Mouse (Mus musculus): Measurements from ENCODE around the gene Strap. TPM values are rescaled to one million over a fixed set of nuclear protein-coding genes. Genes with fewer than 3 reads are reported as not detected.
"Not testable (repeated sequence)": the region's sequence is repeated elsewhere in the genome, so short reads cannot be mapped to it uniquely, and the experiment has no call there.

Strap gene
- polyA plus RNA-seq, 1 experiment = 124 TPM

DNA sequence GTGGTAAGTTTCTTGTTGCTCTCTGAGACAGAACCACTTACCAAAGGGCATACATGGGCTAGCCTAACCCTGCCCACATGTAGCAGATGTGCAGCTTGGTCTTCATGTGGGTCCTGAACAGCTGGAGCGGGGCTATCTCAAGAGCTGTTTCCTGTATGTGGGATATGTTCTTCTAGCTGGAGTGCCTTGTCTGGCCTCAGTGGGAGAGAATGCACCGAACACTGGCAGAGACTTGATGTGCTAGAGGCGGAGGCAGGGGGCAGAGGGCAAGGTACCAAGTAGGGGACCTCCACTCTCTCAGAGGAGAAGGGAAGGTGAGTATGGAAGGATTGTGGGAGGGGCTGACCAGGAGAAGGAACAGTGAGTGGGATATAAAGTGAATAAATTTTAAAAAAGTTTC, 32.7 kb upstream of the Strap start:
- H3K27ac ChIP-seq (ENCODE audit: insufficient read depth, low read length) = no peak overlapping the region
- TF ChIP-seq CTCF (IDR thresholded peaks at IDR 0.05; ENCODE audit: borderline replicate concordance, insufficient read depth, low read length) (no peak), POLR2A (IDR thresholded peaks at IDR 0.05; ENCODE audit: low read depth, low read length) (no peak)
- H3K4me1 ChIP-seq (ENCODE audit: control insufficient read depth, insufficient read depth, low read length) = 0 out of 2 replicates have a peak, but pooled peaks cover 2% of the 10 kb centered on the region
- no peak overlapping the region for H3K4me3 ChIP-seq (ENCODE audit: insufficient read depth, low read length)

DNA sequence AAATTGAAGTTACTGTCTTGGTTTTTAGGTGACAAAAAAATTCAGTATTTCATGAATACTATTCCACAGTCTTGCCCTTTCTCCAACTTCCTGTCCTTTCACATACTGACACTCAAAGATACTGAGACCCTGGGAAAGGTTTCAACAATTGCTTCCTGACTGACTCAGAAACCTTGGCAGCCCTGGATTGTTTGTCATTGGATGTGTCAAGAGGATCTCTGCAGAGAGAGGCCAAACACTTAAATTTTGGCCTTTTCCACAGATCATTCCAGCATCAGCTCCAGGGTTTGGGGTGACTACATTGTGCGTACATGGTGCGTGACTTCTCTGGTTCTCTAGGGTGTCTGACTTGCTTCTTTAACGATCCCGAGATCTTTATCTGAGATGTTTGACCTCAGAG, 32.0 kb upstream of the Strap start:
- Histone ChIP-seq H3K4me3 (ENCODE audit: insufficient read depth, low read length) (no peak overlapping the region), H3K4me1 (ENCODE audit: control insufficient read depth, insufficient read depth, low read length) (0 out of 2 replicates have a peak, but pooled peaks cover 2% of the 10 kb centered on the region), H3K27ac (ENCODE audit: insufficient read depth, low read length) (no peak overlapping the region)
- TF ChIP-seq CTCF (IDR thresholded peaks at IDR 0.05; ENCODE audit: borderline replicate concordance, insufficient read depth, low read length) (no peak), POLR2A (IDR thresholded peaks at IDR 0.05; ENCODE audit: low read depth, low read length) (no peak)

DNA sequence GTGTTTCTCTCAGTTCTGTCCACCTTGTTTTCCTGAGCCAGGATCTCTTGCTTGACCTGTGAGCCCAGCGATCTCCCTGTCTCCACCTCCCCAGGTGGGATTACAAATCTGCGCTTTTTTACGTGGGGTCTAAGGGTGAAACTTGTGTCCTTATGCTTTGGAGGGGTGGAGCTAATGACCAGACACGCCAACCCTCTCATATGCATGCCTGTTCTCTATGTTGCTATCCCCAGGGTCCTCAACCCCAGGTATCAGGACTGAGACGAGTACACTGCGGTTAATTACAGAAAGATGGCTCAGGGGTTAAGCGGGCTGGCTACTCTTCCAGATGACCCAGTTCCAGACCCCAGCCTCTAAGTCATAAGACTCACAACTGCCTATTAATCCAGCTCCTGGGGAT, 31.4 kb upstream of the Strap start:
- Histone ChIP-seq H3K4me3 (ENCODE audit: insufficient read depth, low read length) (no peak overlapping the region), H3K4me1 (ENCODE audit: control insufficient read depth, insufficient read depth, low read length) (0 out of 2 replicates have a peak, but pooled peaks cover 2% of the 10 kb centered on the region), H3K27ac (ENCODE audit: insufficient read depth, low read length) (no peak overlapping the region)
- TF ChIP-seq CTCF (IDR thresholded peaks at IDR 0.05; ENCODE audit: borderline replicate concordance, insufficient read depth, low read length) = no peak
- TF ChIP-seq POLR2A (IDR thresholded peaks at IDR 0.05; ENCODE audit: low read depth, low read length) = no peak

DNA sequence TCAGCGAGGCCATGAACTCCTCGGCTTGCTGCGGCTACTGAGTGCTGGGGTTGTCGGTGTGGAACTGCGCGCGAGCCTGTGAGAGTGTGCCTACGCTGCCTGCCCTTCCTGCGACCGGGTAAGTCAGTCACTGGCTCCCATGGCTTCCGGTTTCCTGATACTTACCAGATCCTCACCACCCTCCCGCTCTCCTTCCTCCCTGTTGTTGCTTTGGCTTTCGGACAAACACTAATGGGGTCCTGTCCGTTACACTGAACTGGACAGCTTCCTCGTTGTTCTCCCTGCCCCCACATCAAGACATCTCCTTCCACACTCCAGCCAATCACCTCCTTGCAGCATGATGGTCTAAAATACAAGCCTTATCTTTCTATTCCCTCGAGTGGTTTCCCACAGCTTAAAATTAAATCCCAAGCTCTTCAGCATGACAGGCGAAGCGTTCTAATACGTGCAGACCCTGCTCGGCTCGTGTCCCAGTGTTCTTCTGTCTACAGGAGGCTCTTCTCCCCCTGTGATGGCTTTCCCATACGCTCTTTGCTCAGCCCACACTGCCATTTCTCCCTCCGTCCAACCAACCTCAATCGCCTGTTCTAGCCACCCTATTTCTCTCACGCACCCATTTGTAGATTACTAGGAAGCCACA, 30.5 kb upstream of the Strap start:
- 0 out of 2 replicates have a peak, but pooled peaks cover 2% of the 10 kb centered on the region for H3K4me1 ChIP-seq (ENCODE audit: control insufficient read depth, insufficient read depth, low read length)
- H3K4me3 ChIP-seq (ENCODE audit: insufficient read depth, low read length) = no peak overlapping the region
- TF ChIP-seq POLR2A (IDR thresholded peaks at IDR 0.05; ENCODE audit: low read depth, low read length) = no peak
- TF ChIP-seq CTCF (IDR thresholded peaks at IDR 0.05; ENCODE audit: borderline replicate concordance, insufficient read depth, low read length) = no peak
- no peak overlapping the region for H3K27ac ChIP-seq (ENCODE audit: insufficient read depth, low read length)

DNA sequence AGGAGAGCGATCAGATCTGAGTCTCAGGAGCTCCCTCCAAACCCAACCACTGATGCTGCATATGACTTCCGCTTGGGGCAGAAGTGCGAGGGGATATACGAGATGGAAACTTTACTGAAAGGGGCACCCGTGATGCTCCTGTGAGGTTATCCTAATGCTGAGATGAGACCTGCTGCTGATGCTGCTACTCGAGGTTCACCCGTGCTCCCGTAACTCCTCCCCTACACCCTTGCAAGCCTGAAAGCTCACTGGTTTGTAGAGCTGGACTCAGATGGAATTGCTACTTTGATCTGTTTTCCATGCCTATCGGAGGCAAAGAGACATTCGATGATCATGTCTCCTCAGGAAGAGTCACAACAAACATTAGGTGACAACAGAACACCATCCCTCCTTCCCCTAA, 28.7 kb upstream of the Strap start:
- TF ChIP-seq CTCF (IDR thresholded peaks at IDR 0.05; ENCODE audit: borderline replicate concordance, insufficient read depth, low read length) = no peak
- no peak for TF ChIP-seq POLR2A (IDR thresholded peaks at IDR 0.05; ENCODE audit: low read depth, low read length)
- Histone ChIP-seq H3K4me3 (ENCODE audit: insufficient read depth, low read length) (no peak overlapping the region), H3K4me1 (ENCODE audit: control insufficient read depth, insufficient read depth, low read length) (0 out of 2 replicates have a peak, but pooled peaks cover 2% of the 10 kb centered on the region), H3K27ac (ENCODE audit: insufficient read depth, low read length) (no peak overlapping the region)

DNA sequence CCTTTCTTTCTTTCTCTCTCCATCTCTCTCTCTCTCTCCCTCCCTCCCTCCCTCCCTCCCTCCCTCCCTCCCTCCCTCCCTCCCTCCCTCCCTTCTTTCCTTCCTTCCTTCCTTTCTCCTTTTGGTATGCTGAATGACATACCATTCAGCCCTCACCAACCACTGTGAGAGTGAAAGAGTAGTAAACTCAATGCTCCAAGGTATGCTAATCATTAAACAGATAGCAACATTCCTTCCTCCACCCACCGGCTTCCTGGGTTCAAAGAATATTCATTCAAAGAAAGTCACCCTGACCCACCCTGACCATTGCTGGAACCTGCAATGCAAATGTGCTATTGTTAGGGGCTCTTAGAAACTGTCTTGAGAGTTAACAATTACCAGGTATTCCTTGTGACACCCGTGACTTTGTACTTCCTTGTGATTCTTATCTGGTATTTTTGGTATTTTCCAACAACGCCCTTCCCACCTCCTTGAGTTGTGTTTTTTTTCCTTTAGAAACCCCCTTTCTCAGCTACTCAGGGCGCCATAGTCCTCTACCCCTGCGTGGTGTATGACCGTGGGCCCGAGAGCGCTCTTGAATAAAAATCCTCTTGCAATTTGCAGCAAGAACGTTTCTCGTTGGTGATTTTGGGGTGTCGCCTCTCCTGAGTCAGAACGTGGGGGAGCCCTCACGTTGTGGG, 26.0 kb upstream of the Strap start:
- H3K4me3 ChIP-seq (ENCODE audit: insufficient read depth, low read length); H3K27ac ChIP-seq (ENCODE audit: insufficient read depth, low read length); H3K4me1 ChIP-seq (ENCODE audit: control insufficient read depth, insufficient read depth, low read length): not testable (repeated sequence)

DNA sequence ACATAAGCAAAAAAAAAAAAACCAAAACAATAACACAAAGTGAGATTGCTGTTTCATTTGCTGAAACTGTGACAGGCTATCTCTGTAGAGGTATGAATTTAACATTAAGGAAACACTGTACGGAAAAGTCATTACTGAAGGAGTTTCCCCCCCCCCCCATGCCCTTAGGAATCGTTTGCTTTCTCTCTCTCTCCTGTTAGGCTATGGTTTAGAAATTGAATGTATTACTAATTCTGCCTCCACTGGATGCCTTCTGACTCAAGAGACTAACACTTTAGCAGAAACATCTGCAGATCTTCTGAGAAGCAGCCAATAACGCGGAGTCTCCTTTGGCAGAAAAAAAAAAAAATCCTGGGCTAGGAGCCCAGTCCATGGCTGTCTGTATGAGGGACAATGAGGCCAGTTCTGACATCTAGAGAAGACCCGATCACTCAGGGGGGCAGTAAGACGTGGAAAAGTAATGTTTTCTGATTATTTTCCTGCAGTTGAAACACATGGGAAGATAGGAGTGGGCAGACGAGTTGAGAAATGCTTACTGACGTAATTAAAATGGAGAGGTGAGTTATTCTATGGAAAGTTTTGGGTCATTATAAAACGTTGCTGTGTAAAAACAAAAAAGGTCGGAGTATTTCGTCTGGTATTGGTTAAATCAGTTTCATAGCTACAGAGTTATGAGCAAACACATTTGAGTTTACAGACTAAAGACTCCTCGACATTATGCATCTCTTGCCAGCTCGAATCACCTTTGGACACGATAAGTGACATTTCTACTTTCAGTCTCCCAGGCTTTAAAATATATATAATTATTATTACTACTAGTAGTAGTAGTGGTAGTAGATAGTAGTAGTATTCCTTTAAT, 24.5 kb upstream of the Strap start:
- Histone ChIP-seq H3K4me3 (ENCODE audit: insufficient read depth, low read length) (no peak overlapping the region), H3K4me1 (ENCODE audit: control insufficient read depth, insufficient read depth, low read length) (no peaks in the 10 kb centered on the region), H3K27ac (ENCODE audit: insufficient read depth, low read length) (peak overlapping the region; percentile 14; the same call in 1 of the 2 replicates)
- TF ChIP-seq POLR2A (IDR thresholded peaks at IDR 0.05; ENCODE audit: low read depth, low read length) (no peak), CTCF (IDR thresholded peaks at IDR 0.05; ENCODE audit: borderline replicate concordance, insufficient read depth, low read length) (no peak)

DNA sequence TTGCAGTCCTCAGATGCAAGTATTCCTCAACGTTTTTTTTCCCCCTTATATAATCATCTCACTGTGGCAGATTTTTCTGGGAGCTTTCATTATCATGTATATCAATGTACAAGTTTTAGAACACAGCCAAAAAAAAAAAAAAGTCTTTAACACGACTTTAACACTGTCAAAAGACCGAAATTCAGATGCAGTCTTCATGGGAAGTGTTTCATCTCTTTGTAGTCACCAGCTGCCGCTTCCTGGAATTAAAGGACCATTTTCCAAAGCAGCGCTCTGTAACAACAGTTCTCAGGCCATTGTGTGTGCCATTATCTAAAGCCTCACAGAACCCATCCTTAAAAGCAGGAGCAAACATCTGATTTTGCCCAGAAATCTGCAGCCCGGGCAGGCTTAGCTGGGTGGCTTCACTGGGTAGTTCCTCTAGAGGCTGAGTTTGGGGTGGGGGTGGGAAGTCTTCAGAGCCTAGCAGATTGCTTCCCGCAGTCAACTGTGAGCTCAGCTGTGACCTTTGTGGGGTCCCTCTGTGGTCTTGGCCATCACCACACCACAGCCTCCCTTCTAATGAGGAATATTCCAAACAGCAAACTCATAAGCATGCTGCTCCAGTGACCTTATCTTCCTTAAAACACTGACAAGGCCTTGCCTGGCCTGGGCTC, 22.1 kb upstream of the Strap start:
- H3K27ac ChIP-seq (ENCODE audit: insufficient read depth, low read length) = no peak overlapping the region
- TF ChIP-seq POLR2A (IDR thresholded peaks at IDR 0.05; ENCODE audit: low read depth, low read length) (no peak), CTCF (IDR thresholded peaks at IDR 0.05; ENCODE audit: borderline replicate concordance, insufficient read depth, low read length) (no peak)
- H3K4me1 ChIP-seq (ENCODE audit: control insufficient read depth, insufficient read depth, low read length) = no peaks in the 10 kb centered on the region
- no peak overlapping the region for H3K4me3 ChIP-seq (ENCODE audit: insufficient read depth, low read length)

DNA sequence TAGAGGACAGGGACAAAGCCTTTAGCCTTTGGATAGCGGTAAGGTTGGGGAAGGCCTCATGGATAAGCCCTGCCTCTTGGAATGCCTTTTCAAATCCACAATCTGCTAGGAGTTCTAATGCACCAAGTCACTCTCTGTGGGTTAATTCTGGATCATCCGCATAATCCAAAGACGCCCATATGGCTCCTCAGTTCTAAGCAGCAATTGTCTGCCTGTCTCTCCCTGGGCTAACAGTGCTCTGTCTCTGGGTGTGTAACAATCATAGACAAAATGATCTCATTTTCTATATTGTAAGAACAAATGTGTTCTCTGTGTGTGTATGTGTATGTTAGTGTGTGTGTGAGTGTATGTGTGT, 21.6 kb upstream of the Strap start:
- TF ChIP-seq CTCF (IDR thresholded peaks at IDR 0.05; ENCODE audit: borderline replicate concordance, insufficient read depth, low read length) (no peak), POLR2A (IDR thresholded peaks at IDR 0.05; ENCODE audit: low read depth, low read length) (no peak)

More for the DNA sequence above, 21.6 kb upstream of the Strap start:
- Histone ChIP-seq H3K27ac (ENCODE audit: insufficient read depth, low read length) (no peak overlapping the region), H3K4me1 (ENCODE audit: control insufficient read depth, insufficient read depth, low read length) (no peaks in the 10 kb centered on the region), H3K4me3 (ENCODE audit: insufficient read depth, low read length) (no peak overlapping the region)

Data from embryonic fibroblast, embryonic 13.5 days (primary cell).